Mouse (Mus musculus) neural tube, embryonic 14.5 days (tissue): ENCODE data around the gene Pnpo. TPM values are rescaled to one million over a fixed set of nuclear protein-coding genes. Genes with fewer than 3 reads are reported as not detected.

ENCODE experiments used
- ATAC-seq: fragments of 200-750 bp; cut with Nextera tagmentation; 2 replicates; pipeline ENCODE4 v1.8.0; 2017; ENCODE audit warnings: low read depth, mild to moderate bottlenecking, moderate TSS enrichment, moderate library complexity
- H3K27ac ChIP-seq: fragments of 300-500 bp; sonication (generic); 2 replicates; pipeline ENCODE4 v1.5.1; 2014; ENCODE audit warnings: low read depth, mild to moderate bottlenecking, control low read depth, low read length, moderate library complexity, mixed read lengths
- H3K27me3 ChIP-seq: fragments of 300-500 bp; sonication (generic); 2 replicates; pipeline ENCODE4 v1.6.1; 2014; ENCODE audit warnings: low read length; ENCODE audit not compliant: control insufficient read depth, insufficient read depth
- H3K36me3 ChIP-seq: fragments of 300-500 bp; sonication (generic); 2 replicates; pipeline ENCODE4 v1.6.1; 2014; ENCODE audit warnings: low read length, mixed read lengths; ENCODE audit not compliant: control insufficient read depth, insufficient read depth
- H3K4me1 ChIP-seq: fragments of 300-500 bp; sonication (generic); 2 replicates; pipeline ENCODE4 v1.6.1; 2014; ENCODE audit warnings: low read length; ENCODE audit not compliant: control insufficient read depth, insufficient read depth
- H3K4me2 ChIP-seq: fragments of 300-500 bp; sonication (generic); 2 replicates; pipeline ENCODE4 v1.6.1; 2014; ENCODE audit warnings: mild to moderate bottlenecking, low read depth, low read length, control low read depth
- H3K4me3 ChIP-seq: fragments of 300-500 bp; sonication (generic); 2 replicates; pipeline ENCODE4 v1.5.1; 2014; ENCODE audit warnings: low read depth, low read length, control low read depth, mixed read lengths
- H3K9ac ChIP-seq: fragments of 300-500 bp; sonication (generic); replicated peaks from 2 replicates; pipeline ENCODE4 v1.6.1; 2014; ENCODE audit warnings: low read depth, mild to moderate bottlenecking, control low read depth, low read length, mixed read lengths
- H3K9me3 ChIP-seq: fragments of 300-500 bp; sonication (generic); 2 replicates; pipeline ENCODE4 v1.6.1; 2016; ENCODE audit warnings: low read length; ENCODE audit not compliant: control insufficient read depth
- WGBS: fragments of 180-500 bp; shearing (Covaris S2); extraction: QIAGEN DNeasy Blood & Tissue Kit; methylation state at CpG from one replicate; pipeline ENCODE4 v1.1.7; 2014; 5-methylcytosine and 5-hydroxymethylcytosine counted together
- polyA plus RNA-seq: library from polyadenylated mRNA; unstranded; fragments of >200 nt; fragmentation: Nextera tagmentation; extraction: Ambion mirVana; gene quantifications from 2 replicates; pipeline ENCODE4 v1.2.1, GENCODE M21; 2014

Pnpo gene
- polyA plus RNA-seq, 1 experiment from 2014 or later: 23.4 TPM

DNA sequence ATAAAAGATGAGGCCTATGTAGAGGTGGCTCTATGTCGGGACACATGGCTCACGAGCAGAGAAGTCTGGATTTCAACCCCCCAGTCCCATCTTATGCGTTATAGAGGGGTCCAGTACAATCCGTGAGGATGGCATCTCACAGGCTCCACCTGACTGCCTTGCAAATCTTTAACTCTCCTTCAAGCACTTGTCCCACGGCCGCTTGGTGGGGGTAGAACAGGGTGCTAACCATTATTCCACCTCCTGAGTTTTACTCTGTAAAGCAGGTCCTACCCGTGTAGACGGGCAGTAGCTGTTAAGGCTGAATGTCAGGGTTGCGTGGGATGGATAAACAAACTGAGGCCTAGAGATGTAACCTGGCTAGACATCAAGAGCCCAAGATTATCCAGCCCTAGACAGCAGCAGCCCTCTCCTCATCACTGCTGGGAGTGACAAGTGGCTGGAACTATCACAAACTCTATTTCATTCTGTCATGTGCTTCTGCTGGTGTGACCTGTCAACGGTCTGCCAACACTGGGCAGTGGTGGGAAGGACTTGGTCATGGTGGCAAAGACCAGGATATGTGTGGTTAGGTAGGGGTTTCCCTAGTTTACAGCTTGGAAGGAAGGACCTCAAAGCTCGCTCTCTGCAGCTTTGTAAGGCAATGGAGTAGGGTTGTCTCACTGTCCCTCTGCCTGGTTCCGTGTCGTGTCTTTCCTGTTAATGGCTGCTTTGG, 10.1 kb downstream of the Pnpo start:
- no peaks in the 10 kb centered on the region for H3K36me3 ChIP-seq
- 93% methylated on average over 13 of the region's 13 CpGs for WGBS

DNA sequence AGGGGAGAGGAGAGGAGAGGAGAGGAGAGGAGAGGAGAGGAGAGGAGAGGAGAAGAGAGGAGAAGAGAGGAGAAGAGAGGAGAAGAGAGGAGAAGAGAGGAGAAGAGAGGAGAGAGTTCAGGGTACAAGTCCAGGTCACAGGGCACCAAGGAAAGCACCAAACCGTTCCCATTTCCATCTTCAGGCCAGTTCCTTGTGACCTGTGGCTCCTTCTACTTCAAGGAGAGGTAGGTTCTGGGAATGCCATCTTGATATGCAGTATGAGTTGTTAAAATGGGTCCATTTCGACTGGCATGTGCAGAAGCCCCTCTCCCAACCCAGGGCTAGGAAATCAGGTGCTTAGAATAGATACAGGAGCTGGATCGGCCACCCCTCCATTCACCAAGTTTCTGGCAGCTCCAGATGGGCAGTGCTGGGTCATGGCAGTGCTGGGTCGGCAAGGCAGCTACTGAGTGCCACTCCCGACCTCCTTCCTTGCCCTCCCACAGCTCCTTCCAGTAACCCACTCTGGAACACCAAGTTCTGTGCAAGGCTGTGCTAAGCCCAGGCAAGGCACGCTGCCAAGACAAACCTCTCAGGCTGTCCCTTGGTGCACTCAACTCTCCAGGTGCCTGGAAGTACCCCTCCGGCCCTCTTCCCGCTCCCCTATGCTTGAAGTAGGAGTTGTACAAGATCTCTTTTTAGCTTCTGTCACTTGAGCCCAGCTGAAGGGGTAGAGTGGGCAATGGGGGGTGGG, 12.3 kb downstream of the Pnpo start:
- H3K9me3 ChIP-seq: no peaks in the 10 kb centered on the region
- no peak overlapping the region for H3K27ac ChIP-seq
- no peak overlapping the region for H3K4me3 ChIP-seq
- no peak for ATAC-seq
- H3K4me2 ChIP-seq: no peak overlapping the region
- no peak overlapping the region for H3K9ac ChIP-seq
- no peaks in the 10 kb centered on the region for H3K4me1 ChIP-seq
- H3K36me3 ChIP-seq: no peaks in the 10 kb centered on the region
- WGBS: 68% methylated on average over 8 of the region's 8 CpGs
- H3K27me3 ChIP-seq: no peaks in the 10 kb centered on the region

More for the DNA sequence above, 10.1 kb downstream of the Pnpo start:
- H3K4me2 ChIP-seq: no peak overlapping the region
- no peak for ATAC-seq
- H3K9ac ChIP-seq: no peak overlapping the region
- no peak overlapping the region for H3K27ac ChIP-seq
- no peaks in the 10 kb centered on the region for H3K9me3 ChIP-seq
- H3K27me3 ChIP-seq: no peaks in the 10 kb centered on the region
- H3K4me3 ChIP-seq: no peak overlapping the region
- no peaks in the 10 kb centered on the region for H3K4me1 ChIP-seq

DNA sequence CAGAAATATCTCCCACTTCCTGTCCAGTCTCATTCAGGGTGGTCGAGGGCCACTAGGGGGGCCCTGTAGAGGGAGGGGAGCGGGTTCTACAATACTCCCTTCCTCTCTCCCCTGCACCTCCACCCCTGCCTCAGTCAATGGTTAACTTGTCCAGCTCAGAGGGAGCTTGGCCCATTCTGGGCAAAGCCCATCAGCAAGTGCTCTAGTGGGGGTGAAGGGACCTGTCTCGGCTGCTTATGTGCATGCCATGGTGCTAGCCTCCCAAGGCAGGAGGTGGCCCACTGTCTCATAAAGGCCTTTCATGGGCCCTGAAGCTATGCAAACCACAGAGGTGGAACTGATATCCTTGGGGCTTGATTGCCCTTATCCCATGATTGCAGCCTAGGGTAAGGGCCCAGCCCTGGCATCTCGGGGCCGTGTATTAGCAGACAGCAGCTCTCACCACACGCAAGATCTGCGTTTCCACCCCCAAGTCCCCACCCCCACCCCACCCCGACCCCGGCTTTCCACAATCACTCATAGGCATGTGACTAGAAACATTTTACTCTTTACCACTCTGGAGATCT, 13.9 kb downstream of the Pnpo start:
- H3K36me3 ChIP-seq: no peaks in the 10 kb centered on the region
- WGBS: 61% methylated on average over 9 of the region's 9 CpGs
- no peak for ATAC-seq
- H3K27me3 ChIP-seq: no peaks in the 10 kb centered on the region
- H3K27ac ChIP-seq: no peak overlapping the region
- H3K9me3 ChIP-seq: no peaks in the 10 kb centered on the region
- H3K4me1 ChIP-seq: no peaks in the 10 kb centered on the region
- H3K4me3 ChIP-seq: no peak overlapping the region
- no peak overlapping the region for H3K4me2 ChIP-seq
- H3K9ac ChIP-seq: no peak overlapping the region

DNA sequence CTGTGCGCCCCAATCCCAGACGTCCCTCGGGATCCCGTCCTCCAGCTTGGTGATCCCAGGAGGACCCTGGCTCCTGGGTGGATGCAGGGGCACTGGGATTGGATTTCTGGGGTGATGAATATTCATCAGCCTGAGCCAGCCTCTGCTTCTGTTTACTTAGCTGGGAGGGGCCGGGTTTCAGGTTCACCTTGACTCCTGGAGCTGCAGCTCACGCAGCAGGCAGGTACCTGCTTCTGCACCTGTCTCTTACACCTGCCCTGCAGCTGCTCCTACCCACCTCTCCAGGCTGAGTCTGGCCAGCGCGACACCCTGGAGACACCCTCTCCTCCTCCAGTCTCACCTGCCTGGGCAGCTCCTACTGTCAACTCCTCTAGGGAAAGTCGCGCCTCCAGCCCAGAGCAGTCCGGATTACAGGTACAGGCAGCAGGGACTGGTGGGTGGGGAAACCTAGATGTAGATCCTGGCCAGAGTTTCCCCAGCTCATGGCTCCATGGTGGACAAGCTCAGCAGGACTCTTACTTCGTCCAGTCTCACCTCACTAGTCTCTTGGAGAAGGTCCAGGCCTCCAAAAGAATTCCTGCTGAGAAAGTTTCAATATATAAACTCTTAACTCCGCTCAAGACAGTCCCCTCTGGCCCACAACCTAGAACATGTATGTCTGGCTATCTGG, 14.6 kb downstream of the Pnpo start:
- Histone ChIP-seq H3K27me3 (no peaks in the 10 kb centered on the region), H3K9ac (no peak overlapping the region), H3K4me2 (no peak overlapping the region), H3K36me3 (no peaks in the 10 kb centered on the region), H3K27ac (no peak overlapping the region), H3K4me1 (no peaks in the 10 kb centered on the region), H3K4me3 (no peak overlapping the region), H3K9me3 (no peaks in the 10 kb centered on the region)
- WGBS: 24% methylated on average over 13 of the region's 13 CpGs
- ATAC-seq: no peak

DNA sequence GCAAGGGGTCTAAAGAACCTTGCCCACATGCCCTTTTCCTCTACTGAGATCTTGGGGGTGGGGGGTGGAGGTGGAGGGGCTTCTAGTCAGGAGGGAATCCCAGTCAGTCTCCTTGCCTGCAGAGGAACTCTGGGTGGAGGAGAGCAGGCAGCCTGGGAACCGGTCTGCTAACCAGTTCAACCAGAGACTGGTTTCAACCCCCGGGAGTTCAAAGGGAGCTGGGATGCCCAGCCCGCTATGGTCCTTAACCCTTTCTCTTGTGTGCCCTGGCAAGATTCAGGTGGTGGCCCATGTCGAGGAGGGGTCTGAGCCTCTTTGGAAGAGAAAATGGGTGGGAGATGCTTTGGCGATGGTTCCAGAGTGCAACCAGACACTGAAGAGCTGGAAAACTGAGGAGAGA, 15.1 kb downstream of the Pnpo start:
- H3K36me3 ChIP-seq: no peaks in the 10 kb centered on the region
- no peak for ATAC-seq
- H3K4me1 ChIP-seq: no peaks in the 10 kb centered on the region
- H3K9ac ChIP-seq: no peak overlapping the region
- H3K27ac ChIP-seq: no peak overlapping the region
- 7% methylated on average over 5 of the region's 5 CpGs for WGBS
- no peaks in the 10 kb centered on the region for H3K9me3 ChIP-seq
- H3K4me2 ChIP-seq: no peak overlapping the region
- no peaks in the 10 kb centered on the region for H3K27me3 ChIP-seq
- no peak overlapping the region for H3K4me3 ChIP-seq

DNA sequence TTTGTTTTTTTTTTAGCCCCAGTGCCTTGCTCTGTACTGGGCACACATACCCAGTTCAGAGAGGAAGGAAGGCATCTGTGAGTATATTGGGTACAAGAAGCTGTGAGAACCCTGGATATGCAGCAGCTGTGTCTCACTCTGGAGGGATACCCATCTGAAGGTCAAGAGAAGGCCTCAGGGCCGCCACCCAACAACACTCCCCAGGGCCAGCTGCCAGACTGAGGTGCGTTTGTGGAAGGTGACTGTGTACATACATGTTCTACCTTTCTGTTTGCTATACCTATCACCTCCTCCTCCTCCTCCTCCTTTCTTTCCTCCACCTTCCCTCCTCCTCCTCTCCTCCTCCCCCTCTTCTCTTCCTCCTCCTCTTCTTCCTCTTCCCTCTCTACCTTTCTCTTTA, 15.7 kb downstream of the Pnpo start, which contains the start of gene Prr15l:
Gene Prr15l, plus strand, starts transcription at position 17 of the 400 bp plus-strand sequence.
- Histone ChIP-seq H3K4me3 (no peak within 1 kb of the TSS), H3K9me3 (no peaks in the 10 kb centered on the region), H3K9ac (no peak within 1 kb of the TSS), H3K36me3 (no peaks in the 10 kb centered on the region), H3K27ac (no peak within 1 kb of the TSS), H3K4me1 (no peaks in the 10 kb centered on the region), H3K4me2 (no peak within 1 kb of the TSS), H3K27me3 (no peaks in the 10 kb centered on the region)
- no peak for ATAC-seq
- WGBS: 83% methylated on average over 1 of the region's 2 CpGs

DNA sequence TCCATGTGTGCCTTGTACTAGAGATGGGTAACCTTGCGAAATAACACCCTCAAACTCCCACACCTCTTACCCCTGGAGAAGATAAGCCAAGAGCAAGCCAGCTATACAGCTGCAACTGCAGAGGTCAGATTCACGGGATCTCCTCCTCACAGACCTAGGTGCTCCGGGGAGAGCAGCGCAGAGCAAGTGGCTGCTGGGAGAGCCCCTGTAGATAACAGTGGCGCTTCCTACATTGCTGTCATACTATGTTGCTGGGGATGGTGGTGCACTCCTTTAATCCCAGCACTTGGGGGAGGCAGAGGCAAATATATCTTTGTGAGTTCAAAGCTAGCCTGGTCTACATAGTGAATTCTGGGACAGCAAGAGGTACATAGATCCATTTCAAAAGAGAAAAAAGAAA, 17.2 kb downstream of the Pnpo start:
- no peak overlapping the region for H3K4me3 ChIP-seq
- no peaks in the 10 kb centered on the region for H3K9me3 ChIP-seq
- no peak overlapping the region for H3K4me2 ChIP-seq
- H3K9ac ChIP-seq: no peak overlapping the region
- H3K27ac ChIP-seq: no peak overlapping the region
- ATAC-seq: no peak
- H3K27me3 ChIP-seq: no peaks in the 10 kb centered on the region
- H3K36me3 ChIP-seq: no peaks in the 10 kb centered on the region
- WGBS: 89% methylated on average over 5 of the region's 5 CpGs
- H3K4me1 ChIP-seq: no peaks in the 10 kb centered on the region

DNA sequence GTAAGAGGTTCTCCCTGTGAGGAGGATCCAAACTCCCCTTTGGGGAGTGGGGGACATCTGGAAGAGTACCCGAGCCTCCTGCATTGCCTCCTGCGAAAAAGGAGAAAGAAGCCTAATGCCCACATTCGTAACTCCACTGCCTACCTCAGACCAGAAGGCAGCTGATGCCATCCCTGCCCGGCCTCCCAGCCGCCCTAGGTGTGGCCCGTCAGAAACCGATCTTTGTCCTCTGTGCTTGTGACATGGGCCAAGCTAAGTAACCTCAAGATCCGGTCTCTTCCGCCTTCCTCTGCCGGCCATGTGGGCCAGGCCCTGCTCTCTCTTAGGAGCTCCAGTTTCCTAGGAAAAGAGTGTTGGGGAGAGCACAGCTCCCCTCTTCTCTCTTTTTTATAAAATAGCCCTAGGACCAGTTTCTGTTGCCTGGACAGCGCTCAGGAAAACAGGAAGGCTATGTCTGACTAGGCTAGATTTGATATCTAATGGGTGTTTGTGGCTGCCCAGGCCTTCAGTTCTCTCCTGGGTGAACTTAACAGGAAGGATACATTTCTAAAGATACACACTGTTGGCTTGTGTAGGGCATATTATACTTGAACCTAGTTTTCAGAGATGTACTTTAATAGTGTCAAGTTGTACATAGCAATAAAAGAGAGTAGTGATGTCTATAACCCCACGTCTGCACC, 18.2 kb downstream of the Pnpo start:
- Histone ChIP-seq H3K4me3 (no peak overlapping the region), H3K4me2 (no peak overlapping the region), H3K4me1 (no peaks in the 10 kb centered on the region), H3K9me3 (no peaks in the 10 kb centered on the region), H3K36me3 (no peaks in the 10 kb centered on the region), H3K27me3 (no peaks in the 10 kb centered on the region), H3K9ac (no peak overlapping the region), H3K27ac (no peak overlapping the region)
- WGBS: 83% methylated on average over 12 of the region's 12 CpGs
- ATAC-seq: no peak
